Mouse (Mus musculus) embryonic fibroblast, embryonic 13.5 days (primary cell): ENCODE measurements around the gene Galnt7. TPM values are rescaled to one million over a fixed set of nuclear protein-coding genes. Genes with fewer than 3 reads are reported as not detected.

Source experiments
- H3K27ac ChIP-seq: 2 replicates; pipeline ENCODE4 v1.5.1; 2012; ENCODE audit warnings: low read length, control low read depth, inconsistent platforms; ENCODE audit not compliant: insufficient read depth
- H3K4me1 ChIP-seq: 2 replicates; pipeline ENCODE4 v1.6.1; 2011; ENCODE audit warnings: low read length; ENCODE audit not compliant: control insufficient read depth, insufficient read depth
- H3K4me3 ChIP-seq: 2 replicates; pipeline ENCODE4 v1.5.1; 2011; ENCODE audit warnings: mild to moderate bottlenecking, control low read depth, low read length; ENCODE audit not compliant: insufficient read depth
- CTCF ChIP-seq: IDR thresholded peaks from 2 replicates; pipeline ENCODE4 v1.5.1; 2011; ENCODE audit warnings: mild to moderate bottlenecking, control low read depth, low read length, moderate library complexity, borderline replicate concordance; ENCODE audit not compliant: insufficient read depth
- POLR2A ChIP-seq: IDR thresholded peaks from 2 replicates; pipeline ENCODE4 v1.6.1; 2011; ENCODE audit warnings: low read depth, mild to moderate bottlenecking, control low read depth, low read length, moderate library complexity
- polyA plus RNA-seq: library from polyadenylated mRNA; stranded (reverse); fragments of >200 nt; gene quantifications from 2 replicates; pipeline ENCODE4 v1.2.4, GENCODE M21; 2011; ENCODE audit warnings: low read depth; ENCODE audit not compliant: missing spikeins, insufficient read length

Galnt7 gene
- polyA plus RNA-seq, 1 experiment: 8.2 TPM

DNA sequence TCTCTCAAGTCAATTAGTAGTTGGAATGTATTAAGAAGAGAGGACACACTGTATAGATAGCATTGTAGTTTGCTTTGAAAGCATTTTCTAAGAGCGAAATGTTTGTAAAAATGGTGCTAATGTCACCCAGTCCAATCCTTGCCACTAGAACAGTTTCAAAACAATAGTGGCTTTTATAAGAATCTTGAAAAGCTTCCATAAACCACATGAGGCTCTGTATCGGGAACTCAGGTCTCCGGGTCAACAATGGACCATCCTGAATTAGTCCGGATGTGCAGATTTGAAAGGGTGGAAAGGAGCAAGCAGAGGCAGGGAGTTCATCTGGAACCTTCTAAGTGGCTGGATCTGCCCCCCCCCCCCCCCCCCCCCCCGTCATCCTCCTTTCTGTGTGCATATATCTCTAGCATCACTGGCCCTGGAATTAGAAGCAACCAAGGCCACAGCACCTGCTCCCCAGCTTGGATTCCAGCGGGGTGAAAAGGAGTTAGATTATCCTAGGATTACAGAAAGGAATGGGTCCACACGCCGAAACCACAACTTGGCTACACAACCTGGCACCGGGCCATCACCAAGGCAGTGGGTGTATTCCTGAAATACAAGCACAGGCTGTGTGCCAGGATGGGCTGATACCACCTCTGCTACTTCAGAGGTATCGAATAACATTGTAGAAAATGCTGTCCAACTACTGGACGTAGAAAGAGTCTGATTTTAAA lies 42.0 kb downstream of the Galnt7 start:
- no peak overlapping the region for H3K4me3 ChIP-seq
- H3K4me1 ChIP-seq: peaks cover 10% of the 10 kb centered on the region
- TF ChIP-seq CTCF (no peak), POLR2A (no peak)
- H3K27ac ChIP-seq: no peak overlapping the region

DNA sequence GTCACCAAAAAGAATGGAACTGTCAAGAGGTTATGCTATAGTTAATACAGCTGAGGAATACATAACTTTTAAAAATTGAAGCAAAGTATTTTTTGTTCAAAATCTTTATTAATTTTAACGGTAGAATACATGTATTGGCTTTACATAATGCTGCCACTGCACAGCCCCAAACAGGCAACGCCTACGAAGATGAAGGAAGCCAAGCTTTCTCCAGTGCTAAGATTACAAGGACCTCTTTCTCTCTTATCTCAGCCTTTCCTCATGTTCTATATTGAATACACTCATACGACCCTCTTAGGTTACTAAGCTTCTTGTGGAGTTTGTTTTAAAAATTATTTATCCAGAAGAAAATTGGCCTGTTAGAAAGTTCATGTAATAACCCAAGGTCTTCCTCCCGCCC lies 50.3 kb downstream of the Galnt7 start:
- Histone ChIP-seq H3K4me1 (no peaks in the 10 kb centered on the region), H3K4me3 (no peak overlapping the region), H3K27ac (no peak overlapping the region)
- TF ChIP-seq POLR2A (no peak), CTCF (no peak)

DNA sequence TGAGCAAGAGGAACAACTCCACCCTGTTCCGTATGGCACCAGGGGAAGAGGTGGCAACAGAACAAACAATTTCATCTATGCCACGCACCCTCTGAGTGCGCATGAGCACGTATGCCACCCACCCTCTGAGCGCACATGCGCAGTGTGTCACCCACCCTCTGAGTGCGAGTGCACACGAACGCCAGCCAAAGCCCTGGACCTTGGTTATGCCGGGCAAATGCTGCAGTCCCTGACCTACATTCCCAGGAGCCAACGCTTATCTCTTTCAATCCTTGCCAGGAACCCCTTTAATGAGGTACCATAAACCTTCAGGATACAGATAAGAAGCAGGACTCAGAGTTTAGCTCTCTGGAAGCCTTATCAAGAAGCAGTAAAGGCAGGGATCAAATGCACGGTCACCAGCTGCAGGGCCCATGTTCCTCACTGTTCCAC lies 50.8 kb downstream of the Galnt7 start:
- H3K4me1 ChIP-seq: no peaks in the 10 kb centered on the region
- H3K27ac ChIP-seq: no peak overlapping the region
- H3K4me3 ChIP-seq: no peak overlapping the region
- TF ChIP-seq CTCF: no peak
- no peak for TF ChIP-seq POLR2A

GRCm38 (mm10) chr8:57599813-57600555 lies 52.8 kb downstream of the Galnt7 start:
- Histone ChIP-seq H3K27ac (no peak overlapping the region), H3K4me3 (no peak overlapping the region), H3K4me1 (no peaks in the 10 kb centered on the region)

DNA sequence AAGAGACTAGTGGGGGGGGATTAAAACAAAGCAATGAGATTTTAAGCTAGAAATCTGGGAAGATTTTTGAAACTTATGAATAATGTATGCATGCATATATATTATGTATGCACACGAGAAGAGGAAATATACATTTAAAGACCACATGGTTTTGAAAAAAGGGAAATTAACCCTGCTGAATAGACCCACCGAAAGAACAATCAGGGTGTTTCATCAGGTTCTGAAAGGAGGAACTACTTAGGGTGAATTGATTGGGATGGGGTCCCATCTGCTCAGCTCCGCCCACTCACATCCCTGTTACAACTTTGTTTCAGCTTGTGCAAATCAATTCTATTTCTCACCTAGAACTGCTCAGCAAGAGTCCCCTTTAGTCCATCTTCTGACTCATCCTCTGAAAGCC lies 57.0 kb downstream of the Galnt7 start:
- Histone ChIP-seq H3K4me3 (no peak overlapping the region), H3K4me1 (no peaks in the 10 kb centered on the region), H3K27ac (no peak overlapping the region)
- TF ChIP-seq POLR2A: no peak
- no peak for TF ChIP-seq CTCF

More at GRCm38 (mm10) chr8:57599813-57600555, 52.8 kb downstream of the Galnt7 start:
- TF ChIP-seq POLR2A (no peak), CTCF (no peak)

DNA sequence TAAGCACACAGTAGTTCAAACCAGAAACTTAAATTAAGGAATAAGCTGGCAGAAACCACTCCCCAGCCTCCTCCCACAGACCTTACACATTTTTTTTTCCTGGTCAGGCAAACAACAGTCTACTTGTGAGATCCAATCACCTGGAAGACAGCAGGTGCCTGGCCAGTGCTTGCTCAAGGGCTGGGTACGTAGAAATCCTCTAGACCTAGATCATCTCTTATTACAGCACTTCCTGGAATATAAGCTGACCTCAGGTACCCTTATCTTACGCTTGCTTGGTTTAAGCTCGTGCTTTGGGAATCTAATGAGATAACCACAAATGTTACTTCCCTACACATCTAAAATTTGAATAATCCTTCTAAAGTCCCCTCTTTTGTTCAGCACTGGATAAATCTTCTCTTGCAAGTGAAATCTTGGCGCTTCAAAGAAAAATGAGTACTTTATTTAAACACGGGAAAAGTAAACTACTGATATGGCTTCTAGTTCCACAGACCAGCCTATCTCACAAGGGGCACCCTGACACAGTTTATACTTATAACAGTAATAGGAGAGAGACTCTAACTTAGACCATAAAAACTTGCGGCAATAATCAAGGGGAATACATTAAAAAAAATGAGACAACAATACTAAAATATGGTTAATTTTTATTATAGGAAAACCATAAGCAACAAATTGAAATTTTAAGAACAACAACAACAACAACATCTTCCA lies 58.5 kb downstream of the Galnt7 start:
- 0 out of 2 replicates have a peak, but pooled peaks cover 3% of the 10 kb centered on the region for H3K4me1 ChIP-seq
- H3K4me3 ChIP-seq: no peak overlapping the region
- H3K27ac ChIP-seq: no peak overlapping the region
- TF ChIP-seq POLR2A (no peak), CTCF (no peak)

GRCm38 (mm10) chr8:57592604-57593003 lies 60.2 kb downstream of the Galnt7 start:
- no peak for TF ChIP-seq CTCF
- TF ChIP-seq POLR2A: no peak
- Histone ChIP-seq H3K4me3 (no peak overlapping the region), H3K4me1 (peaks cover 8% of the 10 kb centered on the region; the same call in 1 of the 2 replicates), H3K27ac (no peak overlapping the region)

DNA sequence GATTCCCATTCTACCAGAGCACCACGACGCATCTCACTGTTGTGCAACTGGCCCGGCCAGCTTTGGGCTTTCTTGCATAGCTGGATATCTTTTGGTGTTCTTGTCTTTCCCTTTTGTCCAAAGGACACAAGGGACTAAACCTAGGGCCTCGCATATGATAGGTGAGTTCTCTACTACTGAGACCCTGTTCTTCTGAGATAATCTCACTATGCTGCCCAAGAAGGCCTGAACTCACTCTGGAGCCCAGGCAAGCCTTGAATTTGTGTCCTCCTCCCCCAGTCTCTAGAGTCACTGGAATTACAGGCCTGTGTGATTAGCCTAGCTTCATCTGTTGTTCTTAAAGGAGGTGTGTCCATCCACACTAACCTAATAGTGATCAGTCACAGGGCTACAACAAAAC lies 61.2 kb downstream of the Galnt7 start:
- TF ChIP-seq CTCF: no peak
- peaks cover 13% of the 10 kb centered on the region for H3K4me1 ChIP-seq
- H3K27ac ChIP-seq: no peak overlapping the region
- H3K4me3 ChIP-seq: no peak overlapping the region

- H3K4me3 ChIP-seq: no peak overlapping the region
- peaks cover 13% of the 10 kb centered on the region for H3K4me1 ChIP-seq
- TF ChIP-seq POLR2A: no peak
- no peak for TF ChIP-seq CTCF
- H3K27ac ChIP-seq: no peak overlapping the region
Observed at GRCm38 (mm10) chr8:57590015-57590414, 62.8 kb downstream of the Galnt7 start.

- peaks cover 13% of the 10 kb centered on the region for H3K4me1 ChIP-seq
- no peak for TF ChIP-seq CTCF
- no peak for TF ChIP-seq POLR2A
- H3K27ac ChIP-seq: peak overlapping the region; percentile 74; the same call in 1 of the 2 replicates
- no peak overlapping the region for H3K4me3 ChIP-seq
Observed at GRCm38 (mm10) chr8:57589176-57589575, 63.7 kb downstream of the Galnt7 start.
